Mouse (Mus musculus): Measurements from ENCODE around the gene Chst11.

- TF ChIP-seq CTCF (IDR thresholded peaks at IDR 0.05; ENCODE audit: extremely low read depth, insufficient read depth, low read length) (no peak), POLR2A (IDR thresholded peaks at IDR 0.05; ENCODE audit: extremely low read depth, insufficient read depth, low read length) (no peak)
Observed at GRCm38 (mm10) chr10:83199290-83199689, 214.0 kb downstream of the Chst11 start.
